Mouse (Mus musculus) cerebellum, postnatal 25 days (tissue): ENCODE results near the gene Zbtb44.

ENCODE experiments used
- DNase-seq, 2 experiments: peaks; one replicate each; pipeline ENCODE4 v3.0.0; 2021; ENCODE audit warnings: mixed read lengths in 2 of 2

The Zbtb44 gene

DNA sequence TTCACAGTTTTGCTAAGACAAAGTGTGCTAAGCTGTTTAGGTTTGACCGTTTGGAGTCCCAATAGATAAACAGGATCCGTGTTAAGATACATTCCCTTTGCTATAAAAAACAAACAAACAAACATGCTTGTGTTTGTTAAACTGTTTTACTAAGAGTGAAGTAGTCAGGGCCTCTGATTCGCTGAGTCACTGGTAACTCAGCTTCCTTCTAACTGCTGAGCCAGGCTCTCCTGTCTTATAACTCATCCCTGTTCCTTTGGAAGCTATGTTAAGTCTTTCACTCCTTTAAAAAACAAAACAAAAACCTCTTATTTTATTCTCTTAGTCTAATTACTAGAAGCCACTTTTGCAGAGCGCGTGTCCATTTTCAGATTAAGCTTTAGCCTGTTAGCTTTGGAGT is 41.8 kb downstream of the Zbtb44 start:
- no peak for DNase-seq

GRCm38 (mm10) chr9:31073797-31074196 is 43.4 kb downstream of the Zbtb44 start:
- no peak for DNase-seq

- no peak for DNase-seq
These were observed 44.4 kb downstream of the Zbtb44 start for GRCm38 (mm10) chr9:31074836-31075235.

- DNase-seq, result no peak
These were observed 50.3 kb downstream of the Zbtb44 start for GRCm38 (mm10) chr9:31080726-31081125.

- DNase-seq, result peak; percentile 76 to 88
These were observed 51.7 kb downstream of the Zbtb44 start for GRCm38 (mm10) chr9:31082054-31082666.

- DNase-seq, result no peak
These were observed 52.3 kb downstream of the Zbtb44 start for GRCm38 (mm10) chr9:31082771-31083170.

DNA sequence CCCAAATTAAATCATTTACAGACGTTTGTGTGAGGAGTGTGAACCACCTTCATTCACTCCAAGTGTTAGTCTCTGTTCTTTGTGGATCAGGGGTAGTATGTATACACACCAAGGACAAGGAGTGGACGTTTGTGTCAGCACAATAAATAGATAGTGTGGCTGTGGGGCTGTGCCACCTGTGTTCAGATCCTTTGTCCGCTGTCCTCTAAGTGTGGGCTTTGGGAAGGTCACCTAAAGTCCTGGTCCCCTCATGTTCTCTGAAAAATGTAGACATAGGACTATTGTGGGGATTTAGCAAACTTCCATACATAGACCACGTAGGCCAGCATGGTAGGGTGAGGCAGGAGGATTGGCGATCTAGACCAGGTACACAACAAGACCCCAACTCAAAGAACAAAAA is 55.1 kb downstream of the Zbtb44 start:
- no peak for DNase-seq

DNA sequence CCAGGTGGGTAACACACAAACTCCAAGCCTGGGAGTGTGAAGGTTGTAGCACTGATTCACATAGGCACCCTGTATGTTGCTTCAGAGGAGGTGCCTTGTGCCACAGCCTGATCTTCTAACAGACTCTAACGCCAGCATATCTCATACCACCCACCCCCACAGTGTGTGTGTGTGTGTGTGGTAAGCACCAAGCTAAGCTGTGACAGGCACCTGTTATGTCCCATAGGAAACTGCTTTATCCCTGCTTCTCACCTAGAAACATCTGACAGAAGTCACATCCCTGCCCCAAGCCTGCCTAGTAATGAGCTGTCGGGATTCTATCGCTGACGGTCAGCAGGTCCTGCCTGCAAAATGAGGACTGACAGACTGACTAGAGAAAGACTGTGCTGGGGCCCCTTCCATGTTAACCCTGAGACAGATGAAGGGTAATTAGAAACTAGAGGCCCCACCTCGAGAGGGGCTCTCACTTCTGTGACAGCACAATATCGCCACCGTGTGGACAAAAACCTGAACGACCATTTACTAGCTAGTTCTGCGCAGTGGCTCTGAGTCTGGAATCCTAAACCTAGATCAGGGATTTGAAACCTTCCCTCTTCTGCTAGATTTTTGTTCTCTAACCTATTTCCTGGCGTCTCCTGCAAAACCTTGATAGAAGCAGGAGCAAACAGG is 55.8 kb downstream of the Zbtb44 start:
- DNase-seq, result peak; percentile 67 to 85

DNA sequence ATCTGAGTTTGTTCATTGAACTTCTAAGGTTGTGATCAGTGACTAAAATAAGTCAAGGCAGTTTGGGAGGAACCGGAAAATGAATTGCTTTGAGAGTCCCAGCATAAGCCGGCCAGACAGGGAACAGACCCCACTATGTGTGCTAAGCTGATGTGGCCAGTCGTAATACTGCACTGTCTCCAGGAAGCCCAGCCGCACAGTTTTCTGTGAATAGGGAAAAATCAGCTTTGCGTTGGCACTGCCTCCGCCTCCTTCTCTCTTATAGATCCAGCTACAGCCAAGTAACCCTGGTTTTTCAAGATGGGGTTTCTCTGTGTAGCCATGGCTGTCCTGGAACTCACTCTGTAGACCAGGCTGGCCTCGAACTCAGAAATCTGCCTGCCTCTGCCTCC is 56.3 kb downstream of the Zbtb44 start:
- no peak for DNase-seq

GRCm38 (mm10) chr9:31087466-31087865 is 57.0 kb downstream of the Zbtb44 start:
- no peak for DNase-seq

GRCm38 (mm10) chr9:31088116-31088515 is 57.7 kb downstream of the Zbtb44 start:
- DNase-seq, result no peak

GRCm38 (mm10) chr9:31088883-31089282 is 58.4 kb downstream of the Zbtb44 start:
- DNase-seq, result no peak

DNA sequence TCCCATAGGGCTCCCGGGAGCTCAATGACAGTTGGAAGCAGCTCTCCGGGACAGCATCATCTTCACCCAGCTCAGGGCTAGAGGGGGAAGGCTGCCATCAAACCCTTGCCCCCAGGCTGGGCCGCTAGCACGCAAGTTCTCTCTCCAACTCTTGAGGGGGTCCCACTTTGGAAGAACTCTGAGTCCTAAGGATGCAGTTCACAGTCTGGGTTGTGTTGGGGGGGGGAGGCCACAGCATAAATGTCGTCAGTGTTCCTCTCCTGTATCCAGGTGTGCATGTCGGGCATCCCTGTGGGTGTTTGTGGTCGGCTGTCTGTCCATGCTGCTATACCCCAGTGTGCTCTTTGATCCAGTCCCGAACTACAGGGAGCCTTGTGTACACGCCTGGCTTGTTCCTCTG is 59.1 kb downstream of the Zbtb44 start:
- DNase-seq, result no peak

GRCm38 (mm10) chr9:31090081-31091023 is 59.9 kb downstream of the Zbtb44 start:
- DNase-seq, result peak; percentile 51 to 52

DNA sequence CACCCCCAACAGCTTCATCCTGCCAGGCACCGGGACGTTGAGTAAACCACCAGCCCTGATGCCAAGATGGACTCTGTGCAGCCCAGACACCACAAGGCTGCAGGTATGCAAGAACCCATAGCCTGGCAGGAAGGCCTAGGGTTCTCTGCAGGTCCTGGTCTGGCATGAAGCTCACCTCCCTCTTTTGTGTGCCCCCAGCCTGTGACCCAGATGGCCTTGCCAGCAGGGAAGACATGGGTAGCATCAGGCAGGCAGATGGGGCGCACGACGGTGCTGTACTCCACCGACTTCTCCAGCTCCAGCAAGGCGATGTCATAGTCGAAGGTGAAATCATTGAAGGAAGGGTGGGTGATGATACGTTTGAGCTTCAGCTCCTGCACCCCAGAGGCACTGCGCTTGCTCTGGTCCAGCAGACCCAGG is 60.7 kb downstream of the Zbtb44 start:
- DNase-seq, result peak; percentile 38 to 41

DNA sequence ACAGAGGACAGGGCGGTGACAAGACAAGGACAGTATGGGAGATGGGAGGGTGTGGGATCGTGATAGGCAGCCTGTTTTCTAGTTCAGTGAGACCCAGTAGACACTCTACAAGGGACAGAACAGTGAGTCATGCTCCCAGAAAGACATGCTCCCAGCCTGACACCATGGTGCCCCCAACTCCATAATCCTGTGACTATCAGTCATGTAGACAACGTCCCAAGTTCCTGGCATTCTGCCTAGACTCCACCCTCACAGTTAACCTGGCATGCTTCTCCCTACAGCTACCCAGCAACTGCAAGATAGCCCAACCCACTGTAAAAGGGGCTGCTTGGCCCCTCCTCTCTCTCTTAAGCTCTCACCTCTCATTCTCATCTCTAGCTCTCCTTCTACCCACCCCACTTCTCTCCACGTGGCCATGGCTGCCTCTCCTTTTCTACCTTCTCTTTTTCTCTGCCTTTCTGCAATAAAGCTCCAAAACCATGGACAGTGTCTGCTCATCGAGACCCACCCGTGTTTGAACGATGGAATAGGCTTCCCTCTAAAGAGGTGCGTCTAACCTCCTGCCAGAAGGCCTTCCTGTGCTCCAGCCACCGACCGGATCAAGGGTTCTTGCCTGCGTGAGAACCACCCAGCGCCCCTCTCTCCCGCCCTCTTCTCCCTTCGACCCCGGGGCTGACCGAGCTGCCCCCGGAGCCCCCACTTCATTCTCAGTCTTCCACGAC is 61.8 kb downstream of the Zbtb44 start:
- no peak for DNase-seq

DNA sequence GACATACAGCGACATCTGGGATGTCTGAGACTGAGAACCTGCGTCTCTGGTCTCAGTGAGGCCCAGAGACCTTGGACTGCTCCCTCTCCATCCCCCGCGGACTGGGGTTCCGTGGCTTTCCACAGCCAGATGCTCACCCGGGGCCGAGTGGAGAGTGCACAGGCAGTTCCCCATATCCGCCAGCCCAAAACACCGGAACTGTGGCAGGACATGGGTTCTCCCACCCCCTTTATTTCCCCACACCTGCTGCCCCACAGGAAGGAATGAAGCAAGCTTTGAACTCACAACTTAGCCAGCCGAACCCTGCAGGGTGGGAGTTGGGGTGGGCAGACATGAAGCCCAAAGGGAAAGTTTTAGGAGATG is 62.4 kb downstream of the Zbtb44 start:
- no peak for DNase-seq

GRCm38 (mm10) chr9:31097088-31098082 is 66.9 kb downstream of the Zbtb44 start:
- DNase-seq, result no peak

- DNase-seq, result no peak
These were observed 67.7 kb downstream of the Zbtb44 start for GRCm38 (mm10) chr9:31098118-31098517.

DNA sequence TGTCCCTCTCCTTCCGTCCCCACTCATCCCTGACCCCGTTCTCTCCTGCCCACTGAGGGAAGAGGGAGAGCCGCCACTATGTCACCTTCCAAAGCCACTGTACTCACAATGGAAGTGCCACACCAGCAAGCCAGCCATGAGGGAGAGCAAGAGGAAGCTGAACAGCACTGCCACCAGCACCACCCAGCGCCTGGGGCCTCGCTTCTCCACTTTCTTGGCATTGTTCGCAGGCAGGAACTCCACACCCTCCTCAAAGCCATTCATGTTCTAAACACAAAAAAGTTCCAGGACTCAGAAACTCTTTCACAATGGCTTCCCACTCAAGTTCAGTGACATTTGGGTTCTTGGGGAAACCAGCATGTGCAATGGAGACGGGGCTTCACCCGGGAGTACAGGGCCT is 78.0 kb downstream of the Zbtb44 start:
- DNase-seq, result no peak

DNA sequence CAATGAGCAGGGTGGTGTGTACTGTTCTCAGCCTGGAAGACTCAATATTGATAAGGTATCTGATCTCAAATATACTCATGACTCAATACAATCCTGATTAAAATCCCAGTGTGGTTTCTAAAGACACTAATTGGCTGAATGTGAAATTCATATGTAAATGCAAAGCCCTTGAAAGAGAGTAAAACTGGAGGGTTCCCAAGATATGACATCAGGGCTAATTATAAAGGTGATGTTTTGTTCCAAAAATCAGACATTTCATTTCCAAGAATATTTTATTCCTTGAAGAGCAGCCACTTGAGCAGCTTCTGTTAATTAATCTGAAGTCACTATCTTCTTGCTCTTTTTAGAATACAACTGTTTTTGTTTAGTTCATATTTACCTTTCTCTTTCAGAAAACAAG is 85.1 kb downstream of the Zbtb44 start:
- DNase-seq, result no peak

- no peak for DNase-seq
These were observed 86.6 kb downstream of the Zbtb44 start for GRCm38 (mm10) chr9:31117088-31117487.
